Mouse (Mus musculus) thymus, adult 2 months (tissue): ENCODE results near the gene Gm11437.

Experiments
- CTCF ChIP-seq: fragments of 200-500 bp; IDR thresholded peaks from 2 replicates; pipeline ENCODE4 v1.5.1; 2012; ENCODE audit warnings: mild to moderate bottlenecking, control low read depth, low read length, moderate library complexity, borderline replicate concordance; ENCODE audit not compliant: control insufficient read depth, poor library complexity, insufficient read depth; ENCODE audit errors: extremely low read depth
- POLR2A ChIP-seq: fragments of 200-500 bp; IDR thresholded peaks from 2 replicates; pipeline ENCODE4 v1.6.1; 2012; ENCODE audit warnings: mild to moderate bottlenecking, low read length, control low read depth, moderate library complexity; ENCODE audit not compliant: control insufficient read depth, poor library complexity, insufficient read depth; ENCODE audit errors: extremely low read depth

GRCm38 (mm10) chr11:84141752-84142151, 25.5 kb downstream of the Gm11437 start:
- TF ChIP-seq POLR2A (no peak), CTCF (no peak)
